Mouse (Mus musculus) gastrocnemius, adult 18-20 months (tissue): ENCODE data around the gene Dcps. TPM values are rescaled to one million over a fixed set of nuclear protein-coding genes. Genes with fewer than 3 reads are reported as not detected.

Experiments used
- DNase-seq: peaks from one replicate; pipeline ENCODE4 v3.0.0; 2021; ENCODE audit warnings: low spot score
- total RNA-seq, 2 experiments: library from RNA; stranded (reverse); gene quantifications; 2 replicates each; pipeline ENCODE4 v1.2.3; 2021

Gene Dcps
- total RNA-seq, 2 experiments from 2014 or later: 7.5 to 10.0 TPM

DNA sequence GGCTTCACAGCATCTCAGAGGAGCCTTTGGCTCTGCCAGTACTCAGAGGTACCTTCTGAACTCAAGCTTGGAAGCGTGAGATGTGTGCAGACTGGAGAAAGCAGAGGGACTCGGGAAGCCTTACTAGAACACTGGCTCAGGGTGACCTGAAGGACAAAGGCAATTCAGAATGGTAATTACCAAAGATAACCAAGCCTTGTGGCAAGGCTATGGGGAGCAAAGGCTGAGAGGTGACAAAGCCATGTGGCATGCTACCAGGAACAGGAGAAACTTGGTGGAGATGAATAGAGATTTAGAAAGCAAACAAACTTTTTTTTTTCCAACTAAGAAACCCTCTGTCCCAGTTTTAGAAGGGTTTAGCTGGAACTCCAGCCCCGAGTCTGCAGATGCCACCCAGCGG, 65.3 kb downstream of the Dcps start:
- DNase-seq: no peak

GRCm38 (mm10) chr9:35110051-35110450, 65.8 kb downstream of the Dcps start:
- DNase-seq: no peak

GRCm38 (mm10) chr9:35108916-35109315, 66.9 kb downstream of the Dcps start:
- DNase-seq: peak; percentile 57

- no peak for DNase-seq
These were observed 67.8 kb downstream of the Dcps start for GRCm38 (mm10) chr9:35108066-35108465.

- no peak for DNase-seq
These were observed 68.5 kb downstream of the Dcps start for GRCm38 (mm10) chr9:35107396-35107795.

DNA sequence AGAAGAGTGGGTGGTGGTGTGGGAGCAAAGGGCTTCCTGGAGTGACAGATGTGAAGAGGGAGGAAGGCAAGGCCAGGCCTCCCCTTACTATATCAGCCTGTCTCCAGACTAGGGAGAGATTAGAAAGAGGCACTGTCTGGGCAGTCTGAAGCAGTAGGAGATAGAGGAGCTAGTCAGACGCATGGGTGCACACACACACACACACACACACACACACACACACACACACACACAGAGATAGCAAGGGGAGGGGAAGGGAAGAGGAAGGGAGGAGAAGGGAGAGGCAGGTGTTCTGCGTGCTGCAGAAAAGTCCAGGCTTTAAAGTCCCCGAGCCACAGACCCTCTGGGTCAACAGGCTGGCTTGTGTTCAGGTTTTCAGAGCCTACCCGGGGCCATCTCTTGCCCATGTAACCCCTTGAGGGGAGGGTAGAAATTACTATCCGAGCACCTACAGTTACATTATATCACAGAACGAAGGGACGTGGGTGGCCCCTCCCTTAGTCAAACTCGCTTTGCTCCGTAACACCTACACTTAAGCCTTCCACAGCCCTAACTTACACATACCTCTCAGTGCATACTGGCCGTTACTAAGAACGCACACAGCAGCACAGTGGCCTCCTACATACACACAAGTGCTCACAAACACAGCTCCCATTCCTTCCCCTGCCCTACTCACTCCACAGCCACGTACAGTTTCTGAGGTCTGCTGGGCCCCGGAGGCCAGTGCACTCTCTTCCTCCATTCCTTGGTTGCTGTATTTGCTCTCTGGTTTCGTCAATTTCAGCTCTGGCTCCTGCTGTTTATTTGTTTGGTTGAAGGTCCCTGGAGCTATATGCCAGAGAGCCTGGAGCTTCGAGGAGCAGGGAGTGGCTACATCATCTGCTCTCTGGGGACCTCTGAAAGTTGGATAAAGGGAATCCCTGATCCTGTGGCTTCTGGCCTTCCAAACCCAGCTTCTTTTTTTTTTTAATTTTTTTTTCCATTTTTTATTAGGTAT, 69.7 kb downstream of the Dcps start:
- DNase-seq: peak; percentile 32

- DNase-seq: no peak
These were observed 70.4 kb downstream of the Dcps start for GRCm38 (mm10) chr9:35105438-35105837.

- DNase-seq: no peak
These were observed 71.2 kb downstream of the Dcps start for GRCm38 (mm10) chr9:35104711-35105110.

- no peak for DNase-seq
These were observed 77.1 kb downstream of the Dcps start for GRCm38 (mm10) chr9:35098762-35099161.

DNA sequence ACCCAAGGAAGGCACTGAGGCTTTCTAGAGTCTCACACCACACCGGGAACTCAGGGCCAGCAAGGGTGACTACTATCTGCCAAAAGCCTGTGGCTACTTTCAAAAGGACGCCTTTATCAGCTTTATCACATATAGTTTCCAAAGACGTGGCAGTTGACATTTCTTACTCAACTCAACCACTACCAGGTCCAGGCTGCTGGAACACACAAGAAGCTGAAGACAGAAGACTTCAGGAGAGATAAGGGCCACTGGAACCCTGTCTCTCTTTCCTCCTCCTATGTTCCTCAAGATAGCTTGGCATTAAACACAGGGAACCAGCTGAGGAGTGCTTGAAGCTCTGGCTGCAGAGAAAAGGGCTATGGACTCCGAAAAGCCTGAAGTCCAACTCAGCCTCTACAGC, 78.0 kb downstream of the Dcps start:
- DNase-seq: no peak

- DNase-seq: peak; percentile 0
These were observed 80.1 kb downstream of the Dcps start for GRCm38 (mm10) chr9:35095726-35096125.

DNA sequence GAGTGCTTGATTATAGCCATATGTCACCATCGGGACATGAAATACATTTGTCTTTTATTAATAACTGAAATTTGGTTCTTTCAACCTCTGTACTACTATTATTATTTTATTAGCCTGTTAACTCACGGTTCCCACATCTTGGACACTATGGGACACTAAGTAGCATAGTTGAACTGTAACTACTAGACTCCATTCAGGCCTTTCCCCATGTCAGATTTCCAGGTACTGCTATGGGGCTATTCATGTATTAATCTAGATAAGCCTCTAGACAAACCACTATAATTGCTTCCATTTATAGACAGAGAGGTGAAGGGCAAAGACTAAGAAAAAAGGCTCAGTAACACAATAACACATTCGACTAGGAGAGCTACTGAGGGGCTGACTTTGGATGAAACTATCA, 82.5 kb downstream of the Dcps start:
- DNase-seq: no peak

DNA sequence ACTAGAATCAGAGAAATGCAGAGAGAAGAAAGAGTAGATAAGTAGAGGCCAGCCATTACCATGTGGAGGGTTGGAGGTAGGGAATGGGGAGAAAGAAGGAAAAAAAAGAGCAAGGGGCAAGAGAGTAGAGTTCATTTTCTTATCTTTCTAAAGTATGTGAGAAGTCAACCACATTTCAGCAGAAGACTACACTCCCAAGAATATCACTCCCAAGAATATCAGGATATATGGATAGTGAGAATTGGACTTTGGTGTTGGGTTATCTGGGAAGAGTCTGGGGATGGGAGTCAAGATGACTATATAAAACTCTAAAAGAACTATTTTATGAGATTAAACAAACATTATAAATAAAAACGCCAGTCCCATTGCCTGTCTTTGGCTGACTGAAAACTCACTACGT, 83.0 kb downstream of the Dcps start:
- DNase-seq: no peak

Other genes with a start within 250 kb of the Dcps start
- 1 to 10 TPM; 4.2 TPM for gene St3gal4, start 56.8 kb downstream of the Dcps start, total RNA-seq
- gene Srpr, start 24.1 kb upstream of the Dcps start, total RNA-seq: 100 to 1,000 TPM; 228 to 237 TPM
- 10 to 100 TPM; 24.4 to 35.0 TPM for gene Tirap, start 24.2 kb upstream of the Dcps start, total RNA-seq
- 10 to 100 TPM; 14.6 to 19.5 TPM for gene Foxred1, start 35.0 kb upstream of the Dcps start, total RNA-seq
- gene Fam118b, start 91.7 kb upstream of the Dcps start, total RNA-seq: 10 to 100 TPM; 22.6 to 28.3 TPM
- gene Rpusd4, start 91.8 kb upstream of the Dcps start, total RNA-seq: 1 to 10 TPM; 7.0 TPM
- gene Cdon, start 245.1 kb upstream of the Dcps start, total RNA-seq: 10 to 100 TPM in 1 of 2 experiments, 1 to 10 TPM in 1; 9.5 to 10.4 TPM